Mouse (Mus musculus) layer of hippocampus, postnatal 14 days (tissue): ENCODE measurements at regions not wholly inside any gene's neighbourhood (a gene's known extent, or its start where the extent isn't known, plus 50 kb on each side); places are given as distances from the start of the nearest gene placed in this dataset.
"Not testable (repeated sequence)": the region's sequence is repeated elsewhere in the genome, so short reads cannot be mapped to it uniquely, and the experiment has no call there.

Experiments
- DNase-seq, 2 experiments: peaks; one replicate each; pipeline ENCODE4 v3.0.0; 2021 to 2022; ENCODE audit warnings: low spot score in 2 of 2, mixed read lengths in 1 of 2

GRCm38 (mm10) chr13:113486368-113486955 is 131.9 kb downstream of the Snx18 start:
- DNase-seq: no peak

- DNase-seq: no peak
These were observed 132.9 kb downstream of the Snx18 start for GRCm38 (mm10) chr13:113485511-113485910.

GRCm38 (mm10) chr13:113484159-113484762 is 134.1 kb downstream of the Snx18 start:
- no peak for DNase-seq

DNA sequence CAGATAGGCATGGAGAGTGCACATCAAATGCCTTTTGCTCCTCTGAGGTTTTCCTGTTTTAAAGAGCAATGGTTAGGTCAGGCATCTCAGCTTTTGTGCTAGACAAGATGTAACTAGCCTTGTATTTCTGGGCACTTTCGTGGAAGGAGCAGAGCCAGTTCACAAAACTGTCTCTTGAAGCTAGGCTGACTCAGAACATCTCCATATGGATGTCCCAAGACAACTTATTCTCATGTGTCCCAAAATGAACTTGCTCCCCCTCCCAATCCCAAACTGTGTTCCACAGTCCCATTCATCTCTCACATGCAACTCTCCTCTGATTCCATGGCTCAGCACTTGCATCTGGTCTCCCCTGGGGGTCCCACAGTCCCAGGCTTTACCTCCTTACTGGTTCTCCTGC is 135.5 kb downstream of the Snx18 start:
- peak in 1 of 2 experiments; percentile 15 for DNase-seq

GRCm38 (mm10) chr13:113477901-113478510 is 140.4 kb downstream of the Snx18 start:
- no peak for DNase-seq

- no peak for DNase-seq
These were observed 147.4 kb downstream of the Snx18 start for GRCm38 (mm10) chr13:113470822-113471557.

DNA sequence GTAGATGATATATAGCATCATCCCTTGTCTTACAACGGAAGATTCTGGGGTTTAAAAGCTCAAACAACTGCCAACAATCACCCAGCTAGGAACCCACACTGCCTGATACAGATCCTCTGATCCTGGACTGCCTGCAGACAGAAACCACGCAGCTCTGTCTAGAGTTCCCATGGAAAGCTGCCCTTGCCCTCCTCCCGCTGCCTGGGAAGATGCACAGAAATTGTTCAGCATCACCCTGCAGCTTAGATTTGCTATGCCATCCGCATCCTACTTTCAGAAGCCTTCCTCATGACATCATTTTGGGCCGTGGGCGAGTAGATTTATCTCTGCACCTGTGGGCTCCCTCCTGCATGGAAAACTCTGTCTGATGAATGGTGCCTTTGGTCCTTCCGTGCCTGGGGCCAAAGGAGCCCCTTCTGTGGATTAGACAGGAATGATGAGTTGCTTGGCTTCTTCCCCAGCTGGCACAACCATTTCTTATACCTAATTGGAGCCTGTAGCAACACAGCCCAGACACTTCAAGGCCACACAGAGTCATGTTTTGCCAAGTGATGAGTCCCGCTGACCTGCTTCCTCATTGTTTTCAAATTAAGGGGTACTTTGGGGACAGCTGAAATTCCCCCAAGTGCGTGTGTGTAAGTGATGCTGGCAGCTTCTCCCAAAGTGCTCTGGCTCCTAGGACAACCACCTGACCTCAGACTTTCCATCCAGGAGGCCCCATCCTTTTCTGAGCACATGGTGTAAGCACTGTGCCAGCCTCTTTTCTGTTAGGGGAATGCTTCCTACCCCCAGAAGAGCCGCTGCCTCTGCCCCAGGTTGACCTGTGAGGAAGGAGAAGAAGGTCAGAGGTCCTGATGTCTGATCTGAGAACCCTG is 153.9 kb downstream of the Snx18 start:
- no peak for DNase-seq

- peak in 1 of 2 experiments; percentile 53 for DNase-seq
These were observed 154.9 kb downstream of the Snx18 start for GRCm38 (mm10) chr13:113463420-113463819.

- no peak for DNase-seq
These were observed 161.7 kb downstream of the BC067074 start for GRCm38 (mm10) chr13:113454490-113455295.

- no peak for DNase-seq
These were observed 155.4 kb downstream of the BC067074 start for GRCm38 (mm10) chr13:113448378-113448777.

GRCm38 (mm10) chr13:113446226-113446625 is 153.3 kb downstream of the BC067074 start:
- no peak for DNase-seq

DNA sequence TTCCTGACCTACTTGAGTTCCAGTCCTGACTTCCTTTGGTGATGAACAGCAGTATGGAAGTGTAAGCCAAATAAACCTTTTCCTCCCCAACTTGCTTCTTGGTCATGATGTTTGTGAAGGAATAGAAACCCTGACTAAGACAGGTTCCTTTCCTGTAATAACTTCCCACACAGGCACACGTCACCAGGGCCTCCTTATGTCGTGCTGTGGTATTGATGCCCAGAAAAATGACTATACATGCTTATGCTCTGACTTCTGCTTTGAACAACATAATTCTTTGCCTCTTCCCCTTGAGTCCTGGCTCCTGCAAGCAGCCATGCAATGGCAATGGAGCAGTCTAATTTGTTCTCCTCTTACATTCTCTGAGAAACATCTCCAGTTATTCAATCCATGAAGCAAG is 151.5 kb downstream of the BC067074 start:
- DNase-seq: not testable (repeated sequence)

DNA sequence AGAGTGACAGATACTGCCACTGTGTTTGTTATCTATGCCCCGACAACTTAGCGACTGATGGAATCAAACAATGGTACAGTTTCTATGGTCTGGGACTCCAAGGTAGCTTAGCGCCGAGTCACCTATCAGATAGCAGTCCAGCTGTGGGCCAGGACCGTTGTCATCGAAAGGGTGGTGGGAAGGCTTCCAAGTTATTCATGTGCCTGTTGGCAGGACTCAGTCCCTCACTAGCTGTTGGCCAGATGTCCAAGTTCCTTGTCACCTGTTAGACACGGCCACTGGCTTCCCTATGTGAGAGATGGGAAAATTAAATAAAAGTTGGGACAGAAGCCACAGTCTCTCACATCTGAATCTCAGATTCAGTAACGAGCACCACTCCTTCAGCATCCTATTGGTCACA is 150.1 kb downstream of the BC067074 start:
- DNase-seq: no peak

GRCm38 (mm10) chr13:113442169-113442568 is 149.2 kb downstream of the BC067074 start:
- no peak for DNase-seq

DNA sequence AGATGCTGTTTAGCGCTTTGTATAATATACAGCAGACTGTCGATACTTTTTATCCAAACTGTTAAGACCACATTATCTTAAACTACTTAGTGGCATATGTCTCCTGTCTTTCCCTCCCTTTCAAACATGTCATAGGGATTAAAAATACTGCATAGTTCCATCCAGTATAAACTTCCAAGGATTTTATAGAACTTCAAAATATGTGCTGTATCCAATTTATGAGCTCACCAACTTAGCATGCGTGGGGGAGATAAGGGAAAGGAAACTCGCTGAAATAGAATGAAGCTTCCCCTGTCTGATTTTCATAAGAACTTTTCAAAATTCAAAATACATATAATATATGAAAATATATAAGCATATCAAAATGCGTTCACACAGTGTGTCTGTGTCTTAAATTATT is 147.2 kb downstream of the BC067074 start:
- DNase-seq: no peak

GRCm38 (mm10) chr13:113439516-113439915 is 146.6 kb downstream of the BC067074 start:
- no peak for DNase-seq

DNA sequence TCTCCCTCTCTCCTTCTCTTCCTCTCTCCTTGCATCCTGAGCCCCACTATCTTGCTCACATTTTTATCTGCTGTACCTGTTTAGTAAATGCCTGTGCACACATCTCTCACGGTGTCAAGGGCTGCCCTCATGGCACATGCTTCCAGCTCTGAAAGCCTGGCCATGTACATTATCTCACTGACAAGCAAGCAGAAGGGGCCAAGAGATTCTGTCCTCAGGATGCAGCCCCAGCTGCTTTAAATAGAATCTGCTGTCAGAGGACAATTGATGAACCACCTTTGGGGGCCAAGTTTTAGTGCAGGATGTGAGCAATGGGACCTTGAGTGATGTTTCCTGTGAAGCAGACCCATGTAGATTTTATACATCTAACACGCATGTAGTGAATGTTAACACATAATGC is 145.9 kb downstream of the BC067074 start:
- DNase-seq: no peak

DNA sequence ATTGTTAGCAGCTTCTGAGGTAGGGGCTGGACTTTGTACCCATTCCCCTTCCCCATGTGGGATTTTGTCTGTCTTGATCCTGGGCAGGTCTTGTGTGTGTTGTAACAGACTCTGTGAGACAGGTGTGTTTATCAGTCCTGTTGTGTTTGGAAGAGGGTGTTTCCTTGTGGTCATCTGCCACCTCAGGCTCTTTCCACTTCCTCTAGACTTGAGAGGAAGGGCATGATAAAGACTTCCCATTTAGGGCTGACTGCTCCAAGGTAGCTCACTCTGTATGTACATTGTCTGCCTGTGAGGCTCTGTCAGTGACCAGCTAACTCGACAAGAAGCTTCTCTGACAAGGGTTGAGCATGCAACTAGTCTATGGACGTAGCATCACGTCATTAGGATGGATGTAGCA is 143.3 kb downstream of the BC067074 start:
- DNase-seq: no peak

- no peak for DNase-seq
These were observed 142.2 kb downstream of the BC067074 start for GRCm38 (mm10) chr13:113435117-113435516.

GRCm38 (mm10) chr13:113433456-113433855 is 140.5 kb downstream of the BC067074 start:
- no peak for DNase-seq
